In genomic region chr8:120284265-120284664, GRCm38 (mm10) we compare ENCODE assay signal across 10 mouse cellular contexts. TPM values are rescaled to one million over a fixed set of nuclear protein-coding genes. Genes with fewer than 3 reads are reported as not detected.
DNase-seq lines count a peak whose midpoint lies in the region; ATAC-seq lines count a peak whose summit lies in the region.
"Had no signal": no experiment of that assay in that cellular context is flagged by ENCODE, and none has a peak within 500 bp of the region (broad histone marks: within the 10 kb centered on the region; RNA-seq: fewer than 3 reads in every experiment).

No protein-coding gene starts in this region.

- no peak overlapping the region for H3K4me3 ChIP-seq in hindbrain, embryonic 10.5 days
- H3K4me3 ChIP-seq in hindbrain, embryonic 16.5 days (ENCODE audit: low read length), result no peak overlapping the region
- H3K4me3 ChIP-seq in forebrain, embryonic 14.5 days (ENCODE audit: low read depth, low read length), result no peak overlapping the region
- H3K4me3 ChIP-seq in midbrain, embryonic 12.5 days, result no peak overlapping the region
- H3K4me3 ChIP-seq: left cerebral cortex, adult 2 months had no signal

- H3K27me3 ChIP-seq in hindbrain, embryonic 10.5 days (ENCODE audit: insufficient read depth, poor library complexity, severe bottlenecking), result peaks cover 49% of the 10 kb centered on the region
- H3K27me3 ChIP-seq in hindbrain, embryonic 16.5 days (replicated peaks; ENCODE audit: control insufficient read depth, insufficient read depth, low read length), result 0 out of 2 replicates have a peak, but pooled peaks cover 3% of the 10 kb centered on the region
- no peaks in the 10 kb centered on the region for H3K27me3 ChIP-seq in forebrain, embryonic 14.5 days (replicated peaks; ENCODE audit: control insufficient read depth, insufficient read depth, low read length)
- H3K27me3 ChIP-seq in midbrain, embryonic 12.5 days, result peaks cover 34% of the 10 kb centered on the region

- 41% methylated on average over 9 of the region's 9 CpGs for WGBS in hindbrain, embryonic 10.5 days
- WGBS in hindbrain, embryonic 16.5 days, result 21% methylated on average over 9 of the region's 9 CpGs
- WGBS in forebrain, embryonic 14.5 days, result 36% methylated on average over 9 of the region's 9 CpGs
- WGBS in midbrain, embryonic 12.5 days, result 38% methylated on average over 9 of the region's 9 CpGs

- H3K4me2 ChIP-seq in hindbrain, embryonic 16.5 days (ENCODE audit: low read length), result no peak overlapping the region
- H3K4me2 ChIP-seq in forebrain, embryonic 14.5 days (ENCODE audit: low read length), result no peak overlapping the region
- H3K4me2 ChIP-seq in midbrain, embryonic 12.5 days (replicated peaks), result no peak overlapping the region

- peaks cover 87% of the 10 kb centered on the region for H3K4me1 ChIP-seq in hindbrain, embryonic 10.5 days (replicated peaks)
- peaks cover 50% of the 10 kb centered on the region for H3K4me1 ChIP-seq in hindbrain, embryonic 16.5 days (ENCODE audit: control insufficient read depth, insufficient read depth, low read depth, low read length)
- peaks cover 34% of the 10 kb centered on the region for H3K4me1 ChIP-seq in forebrain, embryonic 14.5 days (ENCODE audit: control insufficient read depth, insufficient read depth, low read length)
- peaks cover 76% of the 10 kb centered on the region for H3K4me1 ChIP-seq in midbrain, embryonic 12.5 days

- no peaks in the 10 kb centered on the region for H3K36me3 ChIP-seq in hindbrain, embryonic 10.5 days
- no peaks in the 10 kb centered on the region for H3K36me3 ChIP-seq in hindbrain, embryonic 16.5 days (ENCODE audit: control insufficient read depth, insufficient read depth, low read length)
- H3K36me3 ChIP-seq in forebrain, embryonic 14.5 days (ENCODE audit: control insufficient read depth, insufficient read depth, low read length), result no peaks in the 10 kb centered on the region
- H3K36me3 ChIP-seq in midbrain, embryonic 12.5 days, result no peaks in the 10 kb centered on the region

- DNase-seq in hindbrain, embryonic 10.5 days (ENCODE audit: low spot score), result no peak
- peak; percentile 20 for DNase-seq in adipocyte (ENCODE audit: low spot score)
- DNase-seq in forebrain, embryonic 14.5 days (ENCODE audit: low spot score), result peak; percentile 67
- no peak for DNase-seq in spleen, postnatal 10 days (ENCODE audit: low spot score in 2 of 2)
- DNase-seq in embryo, embryonic 9.5 days (ENCODE audit: extremely low spot score), result no peak
- DNase-seq in embryo, embryonic 10.5 days (ENCODE audit: low spot score), result no peak
- DNase-seq: right cerebral cortex, adult 18-20 months had no signal

- peak overlapping the region; percentile 84 for H3K27ac ChIP-seq in hindbrain, embryonic 10.5 days
- H3K27ac ChIP-seq in hindbrain, embryonic 16.5 days (ENCODE audit: low read depth, low read length), result no peak overlapping the region
- H3K27ac ChIP-seq in forebrain, embryonic 14.5 days (ENCODE audit: low read depth, low read length), result peak overlapping the region; percentile 65; the same call in 1 of the 2 replicates
- H3K27ac ChIP-seq in midbrain, embryonic 12.5 days (replicated peaks), result peak overlapping the region; percentile 35

- no peaks in the 10 kb centered on the region for H3K9me3 ChIP-seq in hindbrain, embryonic 10.5 days
- no peaks in the 10 kb centered on the region for H3K9me3 ChIP-seq in hindbrain, embryonic 16.5 days (ENCODE audit: control insufficient read depth, low read length)
- H3K9me3 ChIP-seq in forebrain, embryonic 14.5 days (replicated peaks; ENCODE audit: control insufficient read depth, low read length), result no peaks in the 10 kb centered on the region
- no peaks in the 10 kb centered on the region for H3K9me3 ChIP-seq in midbrain, embryonic 12.5 days

- ATAC-seq in hindbrain, embryonic 16.5 days, result no peak
- peak; percentile 43 for ATAC-seq in forebrain, embryonic 14.5 days
- no peak for ATAC-seq in midbrain, embryonic 12.5 days (ENCODE audit: low FRiP score, low read depth)

- H3K9ac ChIP-seq in hindbrain, embryonic 16.5 days (ENCODE audit: low read depth, low read length), result no peak overlapping the region
- 0 out of 2 replicates have a peak overlapping the region, but pooled peaks have one; percentile 29 for H3K9ac ChIP-seq in forebrain, embryonic 14.5 days (ENCODE audit: low read length)
- H3K9ac ChIP-seq in midbrain, embryonic 12.5 days (replicated peaks), result peak overlapping the region; percentile 20; the same call in 1 of the 2 replicates

RNA-seq across cellular contexts. Expression of gene Gse1, which starts 56.0 kb away (rescaled TPM):
- polyA plus RNA-seq in hindbrain, embryonic 10.5 days (2016; fragmentation: Nextera tagmentation; extraction: Ambion mirVana), result 14.3 and 22.9 TPM in 2 replicates
- polyA plus RNA-seq in hindbrain, embryonic 16.5 days (2015; fragmentation: Nextera tagmentation; extraction: Ambion mirVana), result 10.7 and 14.8 TPM in 2 replicates
- polyA plus RNA-seq in forebrain, embryonic 14.5 days (2014; fragmentation: Nextera tagmentation; extraction: Ambion mirVana), result 22.6 and 33.6 TPM in 2 replicates
- 26.5 and 28.8 TPM in 2 replicates for polyA plus RNA-seq in midbrain, embryonic 12.5 days (2016; fragmentation: Nextera tagmentation; extraction: Ambion mirVana)

Comparison
In these comparisons a context has a peak if more than half of its experiments do, and no peak if none do; other contexts are left out.
1. DNase-seq: peak in adipocyte (single experiment) and forebrain, embryonic 14.5 days (single experiment); none in hindbrain, embryonic 10.5 days (single experiment), spleen, postnatal 10 days (0 of 2), embryo, embryonic 9.5 days (single experiment) and embryo, embryonic 10.5 days (single experiment).